Mouse (Mus musculus) cerebellum, adult 2 months (tissue): ENCODE data around the gene Camkmt. TPM values are rescaled to one million over a fixed set of nuclear protein-coding genes. Genes with fewer than 3 reads are reported as not detected.

ENCODE experiments used
- DNase-seq, 2 experiments: peaks; one replicate each; pipeline ENCODE4 v3.0.0; 2021
- H3K27ac ChIP-seq: fragments of 200-500 bp; 2 replicates; pipeline ENCODE4 v1.5.1; 2012; ENCODE audit warnings: low read length, control low read depth, inconsistent platforms; ENCODE audit not compliant: insufficient read depth
- H3K27me3 ChIP-seq: fragments of 200-500 bp; 2 replicates; pipeline ENCODE4 v1.6.1; 2012; ENCODE audit warnings: inconsistent platforms, mild to moderate bottlenecking, low read length, moderate library complexity; ENCODE audit not compliant: control insufficient read depth, insufficient read depth
- H3K4me1 ChIP-seq: fragments of 200-500 bp; 2 replicates; pipeline ENCODE4 v1.6.1; 2011; ENCODE audit warnings: low read length; ENCODE audit not compliant: control insufficient read depth, insufficient read depth
- H3K4me3 ChIP-seq: fragments of 200-500 bp; replicated peaks from 2 replicates; pipeline ENCODE3; 2011; ENCODE audit warnings: mild to moderate bottlenecking, low read depth, low read length, control low read depth; ENCODE audit not compliant: insufficient read depth
- CTCF ChIP-seq: fragments of 200-500 bp; IDR thresholded peaks from 2 replicates; pipeline ENCODE4 v1.5.1; 2011; ENCODE audit warnings: low read depth, mild to moderate bottlenecking, control low read depth, low read length, moderate library complexity, borderline replicate concordance; ENCODE audit not compliant: insufficient read depth
- POLR2A ChIP-seq: fragments of 200-500 bp; IDR thresholded peaks from 2 replicates; pipeline ENCODE4 v1.6.1; 2011; ENCODE audit warnings: low read length, control low read depth, borderline replicate concordance; ENCODE audit not compliant: insufficient read depth
- WGBS: fragments of 180-500 bp; shearing (Covaris S2); methylation state at CpG from one replicate; pipeline ENCODE4 v1.1.7; 2018; 5-methylcytosine and 5-hydroxymethylcytosine counted together
- polyA plus RNA-seq: library from polyadenylated mRNA; depleted of rRNA; stranded (reverse); fragments of >200 nt; gene quantifications from 2 replicates; pipeline ENCODE4 v1.2.3, GENCODE M21; 2012

The Camkmt gene
- polyA plus RNA-seq, 1 experiment = 6.6 TPM

DNA sequence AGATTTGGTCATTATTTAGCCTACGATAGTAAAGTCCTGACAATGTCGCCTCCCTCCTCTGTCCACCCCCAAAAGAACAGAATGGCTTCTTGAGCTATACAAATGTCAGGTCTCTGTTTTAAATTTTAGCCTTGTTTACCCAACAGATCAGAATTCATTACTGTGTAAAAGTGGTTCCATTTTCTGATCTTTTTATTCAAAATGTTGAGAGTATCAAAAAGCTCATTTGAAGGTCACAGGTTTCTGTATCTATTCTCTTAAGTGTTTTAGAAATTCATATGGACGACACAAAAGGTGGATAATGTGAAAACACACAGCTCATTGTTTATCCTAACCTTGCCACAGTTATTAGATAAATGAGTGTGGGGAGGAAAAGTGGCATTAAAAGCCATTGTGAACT lies 397.2 kb downstream of the Camkmt start:
- Histone ChIP-seq H3K27ac (no peak overlapping the region), H3K4me3 (no peak overlapping the region), H3K27me3 (peaks cover 13% of the 10 kb centered on the region; the same call in 1 of the 2 replicates), H3K4me1 (no peaks in the 10 kb centered on the region)
- TF ChIP-seq CTCF (no peak), POLR2A (no peak)
- no peak for DNase-seq
- WGBS = 15% methylated on average over 3 of the region's 3 CpGs

GRCm38 (mm10) chr17:85488601-85489487 lies 398.5 kb downstream of the Camkmt start:
- 7% methylated on average over 14 of the region's 14 CpGs for WGBS
- no peak for DNase-seq
- Histone ChIP-seq H3K27ac (no peak overlapping the region), H3K4me3 (no peak overlapping the region), H3K27me3 (peaks cover 13% of the 10 kb centered on the region; the same call in 1 of the 2 replicates), H3K4me1 (no peaks in the 10 kb centered on the region)
- TF ChIP-seq CTCF (no peak), POLR2A (no peak)

GRCm38 (mm10) chr17:85489488-85489980 lies 399.2 kb downstream of the Camkmt start:
- no peaks in the 10 kb centered on the region for H3K4me1 ChIP-seq
- H3K27ac ChIP-seq = no peak overlapping the region
- WGBS = 3% methylated on average over 10 of the region's 10 CpGs
- TF ChIP-seq POLR2A (no peak), CTCF (no peak)
- no peak overlapping the region for H3K4me3 ChIP-seq
- DNase-seq = no peak
- H3K27me3 ChIP-seq = peaks cover 13% of the 10 kb centered on the region; the same call in 1 of the 2 replicates

GRCm38 (mm10) chr17:85491491-85491890 lies 401.1 kb downstream of the Camkmt start:
- Histone ChIP-seq H3K27ac (no peak overlapping the region), H3K4me3 (no peak overlapping the region), H3K4me1 (no peaks in the 10 kb centered on the region), H3K27me3 (peaks cover 4% of the 10 kb centered on the region; the same call in 1 of the 2 replicates)
- TF ChIP-seq CTCF (no peak), POLR2A (no peak)
- 54% methylated on average over 3 of the region's 3 CpGs for WGBS
- no peak for DNase-seq

GRCm38 (mm10) chr17:85493521-85493920 lies 403.2 kb downstream of the Camkmt start:
- TF ChIP-seq CTCF (no peak), POLR2A (no peak)
- Histone ChIP-seq H3K27ac (no peak overlapping the region), H3K27me3 (no peaks in the 10 kb centered on the region; the same call in 1 of the 2 replicates), H3K4me1 (no peaks in the 10 kb centered on the region), H3K4me3 (no peak overlapping the region)
- no peak for DNase-seq
- WGBS = 37% methylated on average over 4 of the region's 4 CpGs

DNA sequence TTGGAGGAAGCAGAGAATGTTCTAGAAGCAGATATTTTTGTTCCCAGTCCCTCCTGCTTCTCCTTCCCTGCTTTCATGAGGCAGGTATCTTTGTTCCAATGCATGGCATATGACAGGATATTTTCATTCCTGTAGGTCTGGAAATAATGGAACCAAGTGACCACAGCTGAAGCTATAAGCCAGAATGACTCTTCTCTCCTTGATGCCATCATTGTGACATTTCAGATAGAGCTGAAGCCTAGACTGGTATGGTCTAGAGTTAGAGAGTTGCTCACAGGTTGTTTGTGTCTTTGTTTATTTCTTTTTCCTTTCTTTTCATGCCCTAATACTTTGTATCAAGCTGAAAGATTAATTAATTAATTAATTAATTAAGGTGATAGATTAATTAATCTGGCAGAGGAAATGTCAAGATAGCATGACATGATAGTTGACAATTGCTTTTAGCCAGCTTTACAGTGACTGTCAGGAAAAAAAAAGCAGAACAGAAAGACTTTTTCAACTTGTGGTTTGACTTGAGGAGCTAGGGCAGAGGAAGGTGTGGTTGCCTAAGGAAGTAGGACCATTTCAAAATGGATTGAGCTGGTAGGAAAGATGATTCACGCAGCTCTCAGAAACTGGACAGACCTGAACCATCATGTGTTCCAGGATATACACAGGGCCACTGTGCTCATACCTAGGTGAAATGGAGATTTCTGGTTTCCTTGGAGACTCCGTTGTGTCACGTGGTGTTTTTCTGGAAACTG lies 404.8 kb downstream of the Camkmt start:
- WGBS = 90% methylated on average over 3 of the region's 3 CpGs
- H3K27ac ChIP-seq = no peak overlapping the region
- no peaks in the 10 kb centered on the region; the same call in 1 of the 2 replicates for H3K27me3 ChIP-seq
- TF ChIP-seq CTCF = no peak
- TF ChIP-seq POLR2A = no peak
- H3K4me3 ChIP-seq = no peak overlapping the region
- DNase-seq = no peak
- no peaks in the 10 kb centered on the region for H3K4me1 ChIP-seq

DNA sequence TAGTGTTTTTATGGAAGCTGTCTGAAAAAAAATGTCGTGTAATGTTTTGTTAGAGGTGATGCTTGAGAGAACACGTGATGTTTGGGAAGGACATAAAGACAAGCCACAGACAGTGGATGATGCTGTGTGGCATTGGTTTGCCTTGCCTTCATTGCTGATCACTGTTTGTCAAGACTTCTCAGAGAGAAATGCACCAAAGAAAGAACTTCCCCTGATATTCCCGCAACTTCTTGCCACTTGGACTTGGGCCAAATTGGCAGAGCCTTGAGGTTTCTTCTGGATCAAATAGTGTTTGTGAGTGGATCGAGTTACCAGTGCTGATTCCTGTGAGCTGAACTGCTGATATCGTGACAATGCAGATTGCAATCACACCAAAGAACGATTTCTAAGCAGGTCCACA lies 405.5 kb downstream of the Camkmt start:
- TF ChIP-seq CTCF = no peak
- no peak for TF ChIP-seq POLR2A
- WGBS = 73% methylated on average over 6 of the region's 6 CpGs
- Histone ChIP-seq H3K27ac (no peak overlapping the region), H3K27me3 (no peaks in the 10 kb centered on the region; the same call in 1 of the 2 replicates), H3K4me3 (no peak overlapping the region), H3K4me1 (no peaks in the 10 kb centered on the region)
- no peak for DNase-seq
